Mouse (Mus musculus) spleen, adult 2 months (tissue): ENCODE results near the gene Tubb2a.

Experiments used
- CTCF ChIP-seq: fragments of 200-500 bp; IDR thresholded peaks from 2 replicates; pipeline ENCODE4 v1.5.1; 2011; ENCODE audit warnings: mild to moderate bottlenecking, inconsistent platforms; ENCODE audit not compliant: insufficient read depth, insufficient read length, insufficient replicate concordance; ENCODE audit errors: extremely low read depth
- POLR2A ChIP-seq: fragments of 200-500 bp; IDR thresholded peaks from 2 replicates; pipeline ENCODE4 v1.6.1; 2011; ENCODE audit warnings: low read depth, low read length, inconsistent platforms

- no peak for TF ChIP-seq POLR2A
- TF ChIP-seq CTCF, result no peak
Observed at GRCm38 (mm10) chr13:34051692-34052091, 26.1 kb downstream of the Tubb2a start.
